Mouse (Mus musculus): ENCODE results near the gene Dnaja3. TPM values are rescaled to one million over a fixed set of nuclear protein-coding genes. Genes with fewer than 3 reads are reported as not detected.
"Not testable (repeated sequence)": the region's sequence is repeated elsewhere in the genome, so short reads cannot be mapped to it uniquely, and the experiment has no call there.

The Dnaja3 gene
- polyA plus RNA-seq, 1 experiment from 2014 or later, result 87.8 TPM

- DNase-seq (ENCODE audit: low spot score), result no peak
- 0 out of 2 replicates have a peak, but pooled peaks cover 2% of the 10 kb centered on the region for H3K36me3 ChIP-seq (ENCODE audit: insufficient read depth, low read length)
- H3K9ac ChIP-seq (ENCODE audit: low read depth, low read length), result no peak overlapping the region
- H3K4me3 ChIP-seq (replicated peaks; ENCODE audit: low read depth, low read length), result no peak overlapping the region
- no peak overlapping the region for H3K4me2 ChIP-seq (ENCODE audit: low read length)
- peaks cover 9% of the 10 kb centered on the region; the same call in 1 of the 2 replicates for H3K4me1 ChIP-seq (replicated peaks; ENCODE audit: insufficient read depth, low read length)
- 89% methylated on average over 2 of the region's 2 CpGs for WGBS
- H3K27me3 ChIP-seq (ENCODE audit: insufficient read depth, low read length), result no peaks in the 10 kb centered on the region
- peak; percentile 8; the same call in 1 of the 2 replicates for TF ChIP-seq CTCF (IDR thresholded peaks at IDR 0.05; ENCODE audit: low read depth)
- no peak for ATAC-seq (replicated peaks; ENCODE audit: low FRiP score, low read depth)
- no peak overlapping the region for H3K27ac ChIP-seq
- H3K9me3 ChIP-seq (replicated peaks; ENCODE audit: low read length), result no peaks in the 10 kb centered on the region
These were observed 100.2 kb downstream of the Dnaja3 start for GRCm38 (mm10) chr16:4739994-4740393.

DNA sequence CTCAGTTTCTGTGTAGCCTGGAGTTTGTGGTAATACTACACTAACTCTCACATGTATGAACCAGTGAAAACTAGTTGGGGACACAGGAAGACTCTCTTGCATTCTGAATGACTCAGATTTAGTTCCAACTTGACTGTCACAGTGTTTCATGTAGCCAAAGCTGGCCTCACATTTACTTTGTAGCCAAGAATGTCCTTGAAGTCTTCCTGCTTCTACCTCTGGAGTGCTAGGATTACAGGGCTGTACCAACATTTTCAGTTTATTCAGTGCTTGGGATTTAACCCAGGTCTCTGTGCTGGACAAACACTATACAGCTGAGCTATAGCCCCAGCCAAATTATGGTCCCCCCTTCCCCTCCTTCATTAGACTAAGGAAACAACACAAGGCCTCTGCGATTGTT, 102.4 kb downstream of the Dnaja3 start:
- TF ChIP-seq CTCF (IDR thresholded peaks at IDR 0.05; ENCODE audit: low read depth), result no peak
- H3K9me3 ChIP-seq (replicated peaks; ENCODE audit: low read length), result no peaks in the 10 kb centered on the region
- no peak overlapping the region for H3K4me2 ChIP-seq (ENCODE audit: low read length)
- H3K4me3 ChIP-seq (replicated peaks; ENCODE audit: low read depth, low read length), result no peak overlapping the region
- DNase-seq (ENCODE audit: low spot score) (no peak), ATAC-seq (replicated peaks; ENCODE audit: low FRiP score, low read depth) (no peak)
- 0 out of 2 replicates have a peak, but pooled peaks cover 2% of the 10 kb centered on the region for H3K36me3 ChIP-seq (ENCODE audit: insufficient read depth, low read length)
- H3K27ac ChIP-seq, result no peak overlapping the region
- H3K27me3 ChIP-seq (ENCODE audit: insufficient read depth, low read length), result no peaks in the 10 kb centered on the region
- H3K4me1 ChIP-seq (replicated peaks; ENCODE audit: insufficient read depth, low read length), result no peaks in the 10 kb centered on the region
- no peak overlapping the region for H3K9ac ChIP-seq (ENCODE audit: low read depth, low read length)
- 100% methylated on average over 1 of the region's 1 CpGs for WGBS

DNA sequence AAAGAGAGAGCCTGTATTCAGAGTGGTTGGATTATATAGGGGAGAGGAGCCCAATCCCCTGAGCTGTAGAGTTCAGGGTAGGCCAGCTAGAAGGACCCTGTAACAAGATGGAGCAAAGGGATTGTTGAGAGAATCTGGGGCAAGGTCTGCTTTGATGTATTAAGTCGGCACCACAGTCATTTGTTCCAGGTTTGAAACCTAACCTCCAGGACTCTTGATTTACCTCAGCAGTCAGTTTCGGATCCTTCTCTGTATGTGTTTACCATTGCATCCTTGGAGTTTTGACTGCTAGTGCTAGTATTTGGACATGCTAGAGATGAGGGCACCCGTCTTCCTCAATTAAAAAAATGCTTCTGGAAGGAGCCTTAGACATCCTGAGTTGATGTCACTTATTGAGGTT, 112.4 kb downstream of the Dnaja3 start:
- no peaks in the 10 kb centered on the region for H3K9me3 ChIP-seq (replicated peaks; ENCODE audit: low read length)
- DNase-seq (ENCODE audit: low spot score), result no peak
- no peak overlapping the region for H3K4me2 ChIP-seq (ENCODE audit: low read length)
- H3K36me3 ChIP-seq (ENCODE audit: insufficient read depth, low read length), result no peaks in the 10 kb centered on the region
- no peaks in the 10 kb centered on the region for H3K27me3 ChIP-seq (ENCODE audit: insufficient read depth, low read length)
- no peak overlapping the region for H3K4me3 ChIP-seq (replicated peaks; ENCODE audit: low read depth, low read length)
- no peaks in the 10 kb centered on the region for H3K4me1 ChIP-seq (replicated peaks; ENCODE audit: insufficient read depth, low read length)
- TF ChIP-seq CTCF (IDR thresholded peaks at IDR 0.05; ENCODE audit: low read depth), result no peak
- WGBS, result 96% methylated on average over 3 of the region's 3 CpGs
- H3K9ac ChIP-seq (ENCODE audit: low read depth, low read length), result no peak overlapping the region
- no peak for ATAC-seq (replicated peaks; ENCODE audit: low FRiP score, low read depth)
- H3K27ac ChIP-seq, result no peak overlapping the region

DNA sequence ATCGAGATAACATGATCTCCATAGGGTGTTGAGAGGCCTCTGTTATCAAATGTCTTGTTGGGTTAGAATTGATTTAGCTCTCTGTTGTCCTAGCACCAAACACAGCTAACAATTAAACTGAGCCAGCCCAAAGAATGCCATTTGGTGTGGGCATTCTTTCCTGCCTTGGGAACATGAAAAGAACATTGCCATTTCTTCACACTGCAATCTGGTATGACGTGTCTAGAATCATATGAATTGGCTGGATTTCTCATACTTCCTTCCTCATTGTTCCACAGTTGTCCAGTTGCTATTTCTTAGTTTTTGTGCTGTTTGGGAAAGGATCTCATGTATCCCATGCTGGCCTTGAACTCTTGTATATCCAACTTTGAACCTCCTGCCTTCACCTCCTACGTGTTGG, 114.3 kb downstream of the Dnaja3 start:
- Histone ChIP-seq H3K4me2 (ENCODE audit: low read length) (no peak overlapping the region), H3K4me1 (replicated peaks; ENCODE audit: insufficient read depth, low read length) (no peaks in the 10 kb centered on the region), H3K9me3 (replicated peaks; ENCODE audit: low read length) (no peaks in the 10 kb centered on the region), H3K27ac (no peak overlapping the region), H3K9ac (ENCODE audit: low read depth, low read length) (no peak overlapping the region), H3K36me3 (ENCODE audit: insufficient read depth, low read length) (no peaks in the 10 kb centered on the region), H3K27me3 (ENCODE audit: insufficient read depth, low read length) (no peaks in the 10 kb centered on the region), H3K4me3 (replicated peaks; ENCODE audit: low read depth, low read length) (no peak overlapping the region)
- 52% methylated on average over 3 of the region's 3 CpGs for WGBS
- no peak for TF ChIP-seq CTCF (IDR thresholded peaks at IDR 0.05; ENCODE audit: low read depth)
- no peak for ATAC-seq (replicated peaks; ENCODE audit: low FRiP score, low read depth)
- DNase-seq (ENCODE audit: low spot score), result no peak

GRCm38 (mm10) chr16:4756660-4757335, 117.0 kb downstream of the Dnaja3 start:
- DNase-seq (ENCODE audit: low spot score) (peak; percentile 55), ATAC-seq (replicated peaks; ENCODE audit: low FRiP score, low read depth) (peak; percentile 82)
- H3K9me3 ChIP-seq (replicated peaks; ENCODE audit: low read length); H3K4me1 ChIP-seq (replicated peaks; ENCODE audit: insufficient read depth, low read length); H3K27me3 ChIP-seq (ENCODE audit: insufficient read depth, low read length); H3K36me3 ChIP-seq (ENCODE audit: insufficient read depth, low read length): not testable (repeated sequence)
- WGBS, result 2% methylated on average over 21 of the region's 42 CpGs
- TF ChIP-seq CTCF (IDR thresholded peaks at IDR 0.05; ENCODE audit: low read depth), result peak; percentile 9; the same call in 1 of the 2 replicates
- Histone ChIP-seq H3K4me3 (replicated peaks; ENCODE audit: low read depth, low read length) (peak overlapping the region; percentile 42), H3K27ac (peak overlapping the region; percentile 76), H3K9ac (ENCODE audit: low read depth, low read length) (peak overlapping the region; percentile 56), H3K4me2 (ENCODE audit: low read length) (peak overlapping the region; percentile 43)

Other genes starting within 250 kb of the Dnaja3 start
- gene Adcy9, start 219.5 kb upstream of the Dnaja3 start, polyA plus RNA-seq (2015; fragmentation: Nextera tagmentation; extraction: Ambion mirVana), result 1.1 and 1.3 TPM in 2 replicates
- 8.5 and 11.6 TPM in 2 replicates for gene Srl, start 98.2 kb upstream of the Dnaja3 start, polyA plus RNA-seq (2015; fragmentation: Nextera tagmentation; extraction: Ambion mirVana)
- gene Tfap4, start 80.1 kb upstream of the Dnaja3 start, polyA plus RNA-seq (2015; fragmentation: Nextera tagmentation; extraction: Ambion mirVana), result 17.2 and 19.6 TPM in 2 replicates
- 74.6 and 78.8 TPM in 2 replicates for gene Glis2, start 45.3 kb upstream of the Dnaja3 start, polyA plus RNA-seq (2015; fragmentation: Nextera tagmentation; extraction: Ambion mirVana)
- 105 and 106 TPM in 2 replicates for gene Pam16, start 15.0 kb upstream of the Dnaja3 start, polyA plus RNA-seq (2015; fragmentation: Nextera tagmentation; extraction: Ambion mirVana)
- 20.4 and 21.1 TPM in 2 replicates for gene Vasn, start within 50 bp of the Dnaja3 start, polyA plus RNA-seq (2015; fragmentation: Nextera tagmentation; extraction: Ambion mirVana)
- gene Coro7, start 39.8 kb downstream of the Dnaja3 start, polyA plus RNA-seq (2015; fragmentation: Nextera tagmentation; extraction: Ambion mirVana), result 13.1 and 16.8 TPM in 2 replicates
- 47.9 and 56.2 TPM in 2 replicates for gene Nmral1, start 79.4 kb downstream of the Dnaja3 start, polyA plus RNA-seq (2015; fragmentation: Nextera tagmentation; extraction: Ambion mirVana)
- 102 and 107 TPM in 2 replicates for gene Hmox2, start 86.4 kb downstream of the Dnaja3 start, polyA plus RNA-seq (2015; fragmentation: Nextera tagmentation; extraction: Ambion mirVana)
- 81.1 and 91.2 TPM in 2 replicates for gene Cdip1, start 150.3 kb downstream of the Dnaja3 start, polyA plus RNA-seq (2015; fragmentation: Nextera tagmentation; extraction: Ambion mirVana)
- 0.14 TPM in 1 of 2 replicates, not detected in the other for gene 4930562C15Rik, start 195.4 kb downstream of the Dnaja3 start, polyA plus RNA-seq (2015; fragmentation: Nextera tagmentation; extraction: Ambion mirVana)
- 39.4 and 41.5 TPM in 2 replicates for gene Ubald1, start 240.3 kb downstream of the Dnaja3 start, polyA plus RNA-seq (2015; fragmentation: Nextera tagmentation; extraction: Ambion mirVana)
- 85.9 and 99.0 TPM in 2 replicates for gene Mgrn1, start 246.3 kb downstream of the Dnaja3 start, polyA plus RNA-seq (2015; fragmentation: Nextera tagmentation; extraction: Ambion mirVana)